Mouse (Mus musculus) adrenal gland, adult 2 months (tissue): Measurements from ENCODE around the gene Dr1. TPM values are rescaled to one million over a fixed set of nuclear protein-coding genes. Genes with fewer than 3 reads are reported as not detected.
"Not testable (repeated sequence)": the region's sequence is repeated elsewhere in the genome, so short reads cannot be mapped to it uniquely, and the experiment has no call there.

Experiments
- DNase-seq: peaks from one replicate; pipeline ENCODE4 v3.0.0; 2021
- long read RNA-seq: library from polyadenylated mRNA; stranded (forward); transcript quantifications from one replicate; pipeline ENCODE4 v2.0.0, GENCODE M21; 2021
- polyA plus RNA-seq: library from polyadenylated mRNA; depleted of rRNA; stranded (reverse); fragments of >200 nt; gene quantifications from 2 replicates; pipeline ENCODE4 v1.2.3, GENCODE M21; 2012; rRNA removed
- total RNA-seq, 2 experiments: library from RNA; stranded (reverse); gene quantifications; 2 replicates each; pipeline ENCODE4 v1.2.3; 2021

The Dr1 gene
- total RNA-seq (10 to 100 TPM; 30.4 to 32.7 TPM), polyA plus RNA-seq (27.9 and 33.4 TPM in 2 replicates)
- long read RNA-seq, transcript Dr1-201 (3 exons, 3,085 nt) = major isoform, 31 of 32 reads
- long read RNA-seq, partial matches to known transcripts = 1 of 32 reads
- long read RNA-seq, other reads (novel, unspliced or antisense) = 0 of 32 reads

DNA sequence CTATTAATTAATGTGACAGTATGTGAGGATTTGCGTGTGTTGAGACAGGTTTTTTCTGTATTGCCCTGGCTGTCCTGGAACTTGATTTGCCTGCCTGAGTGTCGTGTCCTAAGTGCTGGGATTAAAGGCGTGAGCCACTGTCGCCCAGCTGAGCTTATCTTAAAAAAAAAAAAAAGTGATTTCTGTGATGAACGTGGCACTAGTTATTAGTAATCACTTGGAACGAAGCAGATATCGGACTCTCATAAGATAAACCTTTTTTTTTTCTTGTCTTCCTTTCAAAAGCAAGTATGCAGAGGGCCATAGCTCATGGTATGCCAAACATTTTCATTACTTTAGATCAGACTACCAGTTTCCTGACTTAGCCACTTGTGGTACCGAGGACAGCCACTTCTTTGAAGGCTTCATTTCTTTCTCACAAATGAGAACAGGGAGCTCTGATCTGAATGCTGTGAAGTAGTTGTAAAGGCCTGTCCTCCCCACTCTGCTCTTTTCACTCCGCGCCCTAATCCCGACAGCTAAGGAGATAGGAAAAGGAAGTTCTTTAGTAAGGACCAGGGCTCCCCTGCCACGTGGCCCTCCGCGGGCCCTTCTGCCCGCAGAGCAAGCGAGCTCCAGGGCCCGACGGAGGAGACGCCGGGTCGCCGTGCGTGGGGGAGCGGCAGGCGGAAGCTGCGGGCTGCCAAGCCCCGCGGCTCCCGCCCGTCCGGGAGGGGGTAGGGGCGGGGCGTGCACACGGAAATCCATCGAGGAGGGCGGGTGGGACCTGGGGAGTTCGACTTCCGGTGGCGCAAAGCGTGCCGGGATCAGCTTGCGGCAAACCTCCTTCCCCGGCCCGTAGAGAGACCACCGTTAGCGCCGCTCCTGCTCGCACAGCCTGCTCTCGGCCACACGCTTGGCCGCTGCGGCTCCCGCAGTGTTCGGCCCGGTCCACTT, at the start of gene Dr1:
Gene Dr1 (plus strand): TSS at position 771 of the 936 bp plus-strand sequence.
- peak; percentile 95 for DNase-seq

DNA sequence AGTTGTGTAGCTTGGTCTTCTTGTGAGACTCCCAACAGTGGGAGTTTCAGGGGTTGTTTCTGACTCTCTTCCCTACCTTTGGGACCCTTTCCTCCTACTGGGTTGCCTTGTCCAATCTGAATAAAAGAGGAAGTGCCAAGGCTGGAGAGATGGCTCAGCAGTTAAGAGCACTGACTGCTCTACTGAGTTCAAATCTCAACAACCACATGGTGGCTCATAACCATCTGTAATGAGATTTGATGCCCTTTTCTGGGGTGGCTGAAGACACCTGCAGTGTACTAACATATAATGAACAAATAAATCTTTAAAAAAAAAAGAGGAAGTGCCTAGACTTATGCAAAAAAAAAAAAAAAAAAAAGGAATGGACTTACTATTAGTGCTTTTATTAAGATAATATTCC, 44.6 kb upstream of the Dr1 start:
- no peak for DNase-seq

DNA sequence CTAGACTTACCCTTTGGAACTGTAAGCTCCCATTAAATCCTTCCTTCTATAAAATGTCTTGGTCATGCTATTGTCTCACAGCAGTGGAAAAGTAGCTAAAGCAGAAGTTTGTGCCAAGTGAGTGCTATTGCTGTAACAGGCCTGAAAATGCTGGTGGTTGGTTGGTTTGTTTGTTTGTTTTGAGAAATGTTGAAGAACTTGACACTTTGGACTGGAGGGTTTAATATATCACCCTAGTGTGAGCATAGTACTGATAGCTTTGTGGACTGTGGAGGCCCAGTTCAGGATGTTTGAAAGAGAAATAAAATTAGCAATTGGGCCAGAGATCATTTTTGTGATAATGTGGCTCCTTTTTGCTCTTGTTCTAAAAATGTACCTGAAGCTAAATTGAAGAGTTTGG, 42.5 kb upstream of the Dr1 start:
- DNase-seq = no peak

DNA sequence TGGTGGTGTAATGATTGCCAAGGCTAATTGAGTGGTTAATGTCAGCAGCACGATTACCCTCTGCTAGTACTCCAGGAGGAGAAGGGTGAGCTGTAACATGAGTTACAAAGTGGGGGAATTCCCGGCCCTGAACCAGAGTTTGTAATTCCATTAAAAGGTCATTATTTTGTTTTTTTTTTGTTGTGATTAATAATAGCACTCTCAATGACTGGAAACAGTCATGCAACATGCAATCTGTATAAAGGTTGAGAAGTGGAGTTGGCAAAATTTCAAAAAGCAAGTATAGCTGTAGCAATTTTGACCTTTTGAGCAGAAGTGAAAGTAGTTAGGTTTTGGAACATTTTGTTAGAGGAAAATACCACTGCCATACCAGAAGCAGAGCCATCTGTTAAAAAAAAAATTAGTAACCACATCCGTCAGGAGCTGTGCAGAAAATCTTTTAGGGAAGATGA, 22.4 kb upstream of the Dr1 start:
- DNase-seq = peak; percentile 74

DNA sequence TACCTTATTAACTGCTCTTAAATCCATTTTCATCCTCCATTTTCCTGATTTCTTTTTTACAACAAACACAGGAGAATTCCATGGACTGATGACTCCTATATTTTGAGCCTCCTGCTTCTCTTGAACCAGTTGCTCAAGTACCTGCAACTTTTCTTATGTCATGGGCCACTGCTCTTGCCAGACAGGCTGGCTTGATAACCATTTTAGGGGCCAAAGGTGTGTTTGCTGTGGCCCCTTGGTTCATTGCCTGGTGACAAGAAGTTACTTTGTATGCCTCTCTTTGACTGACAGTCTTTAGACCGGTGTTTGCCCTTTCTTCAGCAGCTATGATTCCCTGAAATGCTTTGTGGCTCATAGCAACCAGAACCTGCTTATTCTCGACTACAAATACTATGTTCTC, 18.7 kb upstream of the Dr1 start:
- DNase-seq = no peak

DNA sequence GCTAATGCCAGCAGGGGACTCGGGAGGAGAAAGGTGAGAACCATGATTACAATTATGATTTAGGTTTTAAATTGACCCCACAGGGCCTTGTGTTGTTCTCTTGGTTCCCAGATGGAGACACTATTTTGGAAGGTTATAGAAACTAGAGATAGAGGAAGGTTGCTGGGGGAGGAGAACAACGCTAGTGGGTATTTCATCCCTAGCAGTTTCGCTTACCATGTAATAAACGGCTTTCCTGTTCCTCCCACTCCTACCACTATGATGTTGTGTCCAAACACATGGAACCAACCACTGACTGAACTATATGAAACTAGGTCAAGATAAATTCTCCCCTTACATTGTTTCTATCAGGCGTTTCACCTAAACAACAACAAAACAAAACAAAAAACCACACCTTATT, 13.4 kb upstream of the Dr1 start:
- no peak for DNase-seq

DNA sequence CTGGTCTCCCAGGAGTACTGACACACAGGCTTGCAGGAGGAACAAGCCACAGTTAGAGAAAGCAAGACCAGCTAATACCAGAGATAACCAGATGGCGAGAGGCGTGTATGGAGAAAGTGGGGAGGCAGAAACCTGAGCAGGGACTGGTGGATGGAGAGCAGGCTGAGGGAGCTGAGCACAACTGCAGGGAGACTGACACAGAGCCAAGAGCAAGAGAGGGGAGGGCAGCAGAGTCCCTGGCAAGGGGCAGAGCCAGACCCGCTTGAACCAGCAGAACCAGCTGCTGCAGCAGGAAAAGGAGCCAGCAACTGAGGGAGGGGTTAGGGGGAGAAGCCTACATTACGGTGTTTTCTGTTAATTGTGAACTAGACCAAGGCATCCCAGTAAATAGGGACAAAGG, 6.0 kb upstream of the Dr1 start:
- DNase-seq = no peak

DNA sequence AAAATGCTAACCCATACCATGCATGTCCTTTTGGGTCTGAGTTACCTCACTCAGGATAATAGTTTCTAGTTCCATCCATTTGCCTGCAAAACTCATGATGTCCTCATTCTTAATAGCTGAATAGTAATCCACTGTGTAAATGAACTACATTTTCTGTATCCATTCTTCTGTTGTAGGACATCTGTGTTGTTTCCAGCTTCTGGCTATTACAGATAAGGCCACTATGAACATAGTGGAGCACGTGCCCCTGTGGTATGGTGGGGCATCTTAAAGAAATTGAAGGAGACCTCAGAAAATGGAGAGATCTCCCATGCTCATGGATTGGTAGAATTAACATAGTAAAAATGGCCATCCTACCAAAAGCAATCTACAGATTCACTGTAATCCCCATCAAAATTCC, 4.9 kb upstream of the Dr1 start:
- not testable (repeated sequence) for DNase-seq

DNA sequence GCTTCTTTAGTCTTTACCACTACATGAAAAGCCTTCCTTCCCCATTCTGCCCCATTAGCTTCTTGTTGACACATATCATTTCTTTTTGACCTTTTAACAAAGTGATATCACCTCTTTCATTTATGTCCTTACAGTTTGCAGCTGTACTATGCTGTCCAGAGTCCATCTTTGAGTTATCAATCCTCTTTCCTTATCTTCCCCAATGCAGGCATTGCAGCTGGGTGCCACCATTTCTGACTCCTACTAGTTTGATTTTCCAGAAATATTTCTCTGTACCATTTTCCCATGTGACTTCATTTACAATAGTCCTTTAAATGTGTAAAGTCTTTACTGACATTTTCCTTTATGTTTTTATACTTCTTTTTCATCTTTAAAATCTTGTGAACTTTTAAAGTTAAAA, 1.7 kb upstream of the Dr1 start:
- no peak for DNase-seq

DNA sequence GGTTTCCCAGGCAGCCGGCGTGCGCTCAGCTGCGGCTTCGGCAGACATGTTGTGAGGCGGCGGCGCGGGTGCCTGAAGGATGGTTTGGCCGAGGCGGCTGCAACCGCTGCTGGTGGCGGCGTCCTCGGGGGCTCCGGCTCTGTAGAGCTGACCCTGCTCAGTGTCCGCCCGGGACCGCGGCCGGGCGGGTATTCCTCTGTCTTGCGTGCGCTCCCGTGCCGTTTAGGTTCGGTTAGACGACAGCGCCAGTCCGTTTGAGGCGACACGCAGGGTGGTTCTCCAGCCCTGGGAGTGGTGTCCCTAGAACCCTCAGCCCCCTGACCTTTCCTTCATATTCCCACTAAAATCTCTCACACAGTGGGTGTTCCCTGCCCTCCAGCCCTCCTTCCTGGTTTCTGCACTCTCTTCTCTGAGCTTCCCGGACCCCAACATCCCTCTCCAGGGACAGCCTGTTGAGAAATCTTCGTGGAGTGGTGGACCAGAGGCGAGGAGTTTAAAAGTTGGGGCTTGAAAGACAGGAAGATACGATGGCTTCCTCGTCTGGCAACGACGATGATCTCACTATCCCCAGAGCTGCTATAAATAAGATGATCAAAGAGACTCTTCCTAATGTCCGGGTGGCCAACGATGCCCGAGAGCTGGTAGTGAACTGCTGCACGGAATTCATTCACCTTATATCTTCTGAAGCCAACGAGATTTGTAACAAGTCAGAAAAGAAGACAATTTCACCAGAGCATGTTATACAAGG, 540 bp downstream of the Dr1 start:
- no peak for DNase-seq

DNA sequence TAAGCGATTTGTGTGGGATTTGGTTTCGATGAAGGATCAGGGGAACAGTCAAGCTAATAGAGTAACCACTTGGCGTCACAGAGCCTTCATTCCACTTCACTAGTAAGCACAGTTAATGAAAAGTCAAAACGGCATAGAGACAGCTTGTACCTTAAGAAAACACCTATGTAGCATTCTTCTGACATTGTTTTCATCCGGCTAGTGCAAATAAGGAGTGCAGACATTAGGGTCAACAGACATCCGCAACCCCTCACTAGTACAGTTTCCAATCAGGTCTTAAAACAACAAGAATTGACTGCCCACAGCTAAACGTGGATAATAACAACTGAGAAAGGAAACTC, 1.1 kb downstream of the Dr1 start:
- DNase-seq = no peak

DNA sequence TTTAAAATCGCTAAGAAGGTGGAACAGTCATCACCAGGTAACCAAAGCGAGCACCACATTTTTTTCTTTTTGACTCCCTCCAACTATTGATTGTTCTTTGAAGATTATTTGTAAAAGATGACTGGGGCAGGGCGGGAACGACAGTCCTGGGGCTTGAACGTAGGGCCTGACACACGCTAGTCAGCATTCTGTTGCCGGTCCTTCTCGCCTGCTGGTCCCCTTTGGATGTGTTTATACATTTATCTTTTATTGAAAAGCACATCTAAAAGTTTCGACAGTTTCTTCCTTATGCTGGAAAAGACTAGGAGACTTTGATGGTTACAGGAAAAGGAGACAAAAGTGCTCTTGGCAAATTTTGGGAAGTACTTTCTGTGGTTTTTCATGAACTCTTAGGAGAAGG, 1.7 kb downstream of the Dr1 start:
- DNase-seq = no peak

DNA sequence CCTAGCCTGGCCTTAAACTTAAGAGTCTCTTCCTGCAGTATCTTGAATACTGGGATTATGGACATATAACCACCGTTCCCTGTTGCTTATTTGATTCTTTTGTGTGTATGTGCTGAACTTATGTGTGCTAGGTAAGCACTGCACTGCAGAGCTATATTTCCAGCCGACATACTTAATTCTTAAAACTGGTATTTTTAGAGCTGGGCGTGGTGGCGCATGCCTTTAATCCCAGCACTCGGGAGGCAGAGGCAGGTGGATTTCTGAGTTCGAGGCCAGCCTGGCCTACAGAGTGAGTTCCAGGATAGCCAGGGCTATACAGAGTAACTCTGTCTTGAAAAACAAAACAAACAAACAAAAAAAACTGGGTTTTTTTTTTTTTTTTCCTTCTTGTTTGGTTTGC, 2.6 kb downstream of the Dr1 start:
- DNase-seq = not testable (repeated sequence)

DNA sequence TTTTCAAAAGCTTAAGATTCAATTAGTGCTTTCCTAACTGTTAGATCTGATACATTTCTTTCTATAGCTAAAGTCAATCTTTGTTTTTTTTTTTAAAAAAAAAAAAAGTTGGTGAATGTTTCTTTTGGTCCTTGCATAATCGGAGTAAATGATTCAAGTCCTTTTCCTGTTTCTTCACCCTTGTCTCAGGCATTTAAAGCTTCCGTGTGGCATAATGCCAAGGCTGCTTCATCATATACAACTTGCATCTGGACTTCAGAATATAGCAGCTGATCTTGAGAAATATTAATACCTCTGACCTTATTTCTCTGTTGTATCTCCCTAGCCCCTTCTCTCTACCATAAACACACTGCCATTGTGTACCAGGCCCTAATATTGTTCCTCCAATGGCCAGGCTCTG, 18.3 kb downstream of the Dr1 start:
- no peak for DNase-seq

DNA sequence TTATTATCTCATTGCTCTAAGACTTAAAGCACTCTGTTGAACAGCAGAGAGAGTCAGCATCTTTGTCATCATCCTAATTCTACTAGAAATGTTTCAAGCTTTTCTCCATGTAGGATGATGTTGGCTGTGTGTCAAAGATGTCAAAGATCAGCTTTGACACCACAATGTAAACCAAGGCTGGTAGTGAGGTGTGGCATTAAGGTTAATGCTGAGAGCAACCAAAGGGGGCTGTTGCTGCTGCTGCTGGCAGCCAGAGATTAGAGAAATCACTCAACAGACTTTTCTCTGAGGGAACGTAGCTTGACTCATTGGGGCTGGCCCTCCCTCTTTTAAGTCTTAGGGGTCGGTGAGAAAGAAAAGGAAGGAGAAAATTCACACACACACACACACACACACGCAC, 32.9 kb downstream of the Dr1 start:
- DNase-seq = no peak

DNA sequence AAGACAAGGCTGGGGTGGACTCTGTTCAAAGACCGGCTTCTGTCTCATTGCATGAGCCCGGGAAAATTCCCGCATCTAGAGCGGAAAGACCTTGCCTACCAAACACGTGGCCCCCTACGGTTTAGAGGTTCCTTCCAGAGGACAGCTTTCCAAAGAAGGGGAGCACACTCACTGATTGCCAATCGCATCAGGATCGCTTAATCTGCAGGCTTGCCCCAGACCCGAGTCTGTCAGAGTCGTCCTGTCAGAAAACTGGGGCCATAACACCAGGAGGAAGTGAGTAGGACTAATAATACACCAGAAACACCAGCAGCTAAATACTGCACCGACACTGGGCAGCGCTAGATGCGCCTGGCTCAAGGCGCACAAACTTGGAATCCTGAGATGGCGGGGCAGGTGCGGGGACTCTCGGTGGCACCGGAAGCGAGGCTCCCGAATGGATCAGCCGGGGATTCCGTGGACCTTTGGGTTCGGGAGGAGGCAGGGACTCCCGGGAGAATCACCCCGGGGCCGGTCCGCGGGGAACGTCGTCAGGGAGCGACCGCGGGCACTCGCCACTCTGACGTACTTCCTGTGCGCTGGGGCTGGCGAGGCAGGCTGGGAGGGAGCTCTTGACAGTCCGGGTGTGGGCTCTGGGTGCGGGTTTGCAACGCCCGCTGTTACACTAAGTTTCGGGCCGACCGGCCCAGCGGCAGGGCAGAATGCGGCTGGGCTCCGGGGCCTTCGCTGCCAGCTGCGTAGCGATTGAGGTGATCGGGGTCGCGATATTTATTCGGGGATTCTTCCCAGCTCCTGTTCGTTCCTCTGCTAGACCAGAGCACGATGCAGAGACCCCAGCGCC, 43.7 kb downstream of the Dr1 start, which contains the start of gene Pigg:
Gene Pigg (plus strand): TSS at position 386 of the 841 bp plus-strand sequence.
- peak; percentile 97 for DNase-seq

DNA sequence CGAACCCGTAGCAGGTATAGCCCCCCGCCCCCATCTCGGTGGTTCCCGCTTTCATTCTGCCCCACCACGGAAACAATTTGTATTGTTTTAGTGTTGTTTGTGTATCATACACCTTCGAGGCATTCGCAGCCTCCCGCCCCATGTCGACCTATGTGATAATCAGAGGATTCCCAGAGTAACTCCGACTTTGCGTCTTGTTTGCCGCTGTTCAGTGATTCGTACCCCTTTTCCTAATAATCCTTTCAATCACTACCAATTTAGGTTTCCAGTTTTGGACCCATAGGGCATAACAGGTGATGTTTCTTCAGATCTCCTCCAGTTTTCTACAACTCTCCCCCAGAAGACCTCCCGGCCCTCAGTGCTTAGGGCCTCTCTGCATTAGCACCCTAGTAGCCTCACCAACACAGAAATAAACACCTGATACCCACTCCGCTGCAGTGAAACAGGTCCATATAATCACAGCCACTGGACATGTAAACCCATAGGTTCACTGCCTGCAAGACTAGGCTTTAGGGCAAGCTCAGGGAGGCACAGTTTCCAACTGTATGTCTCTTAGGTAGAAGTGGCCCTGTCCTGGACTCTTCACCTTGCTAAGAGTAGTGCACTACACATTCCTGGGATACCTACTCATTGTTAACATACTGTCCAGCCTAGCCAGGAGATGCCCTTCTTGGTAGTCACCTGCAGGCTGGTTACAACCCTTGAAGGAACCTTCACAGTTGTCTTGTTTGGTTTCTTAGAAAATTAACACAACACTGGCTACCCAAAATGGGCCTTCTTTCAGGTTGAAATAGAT, 44.6 kb downstream of the Dr1 start:
- DNase-seq = no peak
